Mouse (Mus musculus) erythroid progenitor cell, adult 5-6 weeks (primary cell): ENCODE measurements around the gene Fbxo48. TPM values are rescaled to one million over a fixed set of nuclear protein-coding genes. Genes with fewer than 3 reads are reported as not detected.

ENCODE experiments used
- total RNA-seq, 2 experiments: library from RNA; stranded (forward) in 1 of 2; stranded (reverse) in 1 of 2; fragments of 150-400 nt in 1 of 2; fragments of 186-747, 209-891 nt in 1 of 2; gene quantifications; 2 replicates each; pipeline versions ENCODE4 v1.2.3 to v1.2.4; 2015 to 2017; ENCODE audit warnings: low replicate concordance in 2 of 2

The Fbxo48 gene
- total RNA-seq, 2 experiments from 2014 or later = 59.2 to 59.5 TPM

Other genes with a start within 250 kb of the Fbxo48 start
- 1.1 TPM in 1 of 2 replicates, not detected in the other for gene Egfr, start 199.2 kb upstream of the Fbxo48 start, total RNA-seq (2015; ENCODE audit: low replicate concordance)
- 0.90 TPM in 1 of 2 replicates, not detected in the other for gene Egfr, start 199.2 kb upstream of the Fbxo48 start, total RNA-seq (2017; ENCODE audit: low replicate concordance)
- gene Cnrip1, start 100.2 kb downstream of the Fbxo48 start, total RNA-seq (2015; ENCODE audit: low replicate concordance) = 4.6 TPM in 1 of 2 replicates, not detected in the other
- 0.23 TPM in 1 of 2 replicates, not detected in the other for gene Cnrip1, start 100.2 kb downstream of the Fbxo48 start, total RNA-seq (2017; ENCODE audit: low replicate concordance)
- gene Plek, start 101.0 kb downstream of the Fbxo48 start, total RNA-seq (2015; ENCODE audit: low replicate concordance) = 13.7 and 31.0 TPM in 2 replicates
- gene Plek, start 101.0 kb downstream of the Fbxo48 start, total RNA-seq (2017; ENCODE audit: low replicate concordance) = 15.9 and 16.0 TPM in 2 replicates
- 26.0 and 28.1 TPM in 2 replicates for gene Ppp3r1, start 207.9 kb downstream of the Fbxo48 start, total RNA-seq (2015; ENCODE audit: low replicate concordance)
- gene Ppp3r1, start 207.9 kb downstream of the Fbxo48 start, total RNA-seq (2017; ENCODE audit: low replicate concordance) = 20.2 and 20.4 TPM in 2 replicates
- gene Wdr92, start 230.7 kb downstream of the Fbxo48 start, total RNA-seq (2015; ENCODE audit: low replicate concordance) = 10.5 and 13.3 TPM in 2 replicates
- 4.7 and 8.2 TPM in 2 replicates for gene Wdr92, start 230.7 kb downstream of the Fbxo48 start, total RNA-seq (2017; ENCODE audit: low replicate concordance)